Mouse (Mus musculus) stomach, postnatal 0 days (tissue): ENCODE measurements at regions not wholly inside any gene's neighbourhood (a gene's known extent, or its start where the extent isn't known, plus 50 kb on each side); places are given as distances from the start of the nearest gene placed in this dataset.

Experiments
- CTCF ChIP-seq: IDR thresholded peaks from 2 replicates; pipeline ENCODE4 v1.5.1; 2016; ENCODE audit warnings: antibody characterized with exemption, low read depth, mild to moderate bottlenecking, moderate library complexity
- EP300 ChIP-seq: optimal IDR thresholded peaks from 2 replicates; pipeline ENCODE3; 2016; ENCODE audit warnings: antibody characterized with exemption

DNA sequence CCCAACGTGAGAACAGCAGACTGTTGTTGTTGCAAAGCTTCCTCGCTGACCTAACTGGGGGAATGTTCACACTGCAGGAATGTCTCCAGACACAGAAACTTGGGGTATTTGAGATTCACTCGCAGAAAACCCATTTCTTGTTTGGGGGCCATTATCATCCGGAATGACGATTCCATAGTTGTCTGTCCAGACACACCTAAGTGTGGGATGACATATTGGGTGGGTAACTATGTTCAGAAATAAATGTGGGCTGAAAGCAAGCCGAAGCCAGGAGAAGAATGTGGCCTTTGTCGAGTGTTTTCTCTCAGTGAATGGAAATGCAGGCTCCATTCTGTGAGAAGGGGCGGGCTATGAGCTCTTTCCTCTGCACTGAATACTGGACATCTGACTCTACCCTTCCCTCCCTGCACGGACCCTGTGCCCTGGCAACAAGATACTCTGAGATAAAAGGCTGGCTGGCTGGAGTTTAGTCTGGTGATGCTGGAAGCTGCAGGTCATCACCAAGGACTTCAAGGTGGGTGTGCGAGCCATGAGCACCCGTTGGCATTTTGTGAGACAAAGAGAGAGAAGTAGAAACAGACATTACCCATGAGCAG, 269.7 kb downstream of the Irs2 start:
- TF ChIP-seq CTCF: no peak
- TF ChIP-seq EP300: no peak
